Mouse (Mus musculus): ENCODE data around the gene Rfx4. TPM values are rescaled to one million over a fixed set of nuclear protein-coding genes. Genes with fewer than 3 reads are reported as not detected.

The Rfx4 gene
- polyA plus RNA-seq, 1 experiment, result 0.30 TPM

DNA sequence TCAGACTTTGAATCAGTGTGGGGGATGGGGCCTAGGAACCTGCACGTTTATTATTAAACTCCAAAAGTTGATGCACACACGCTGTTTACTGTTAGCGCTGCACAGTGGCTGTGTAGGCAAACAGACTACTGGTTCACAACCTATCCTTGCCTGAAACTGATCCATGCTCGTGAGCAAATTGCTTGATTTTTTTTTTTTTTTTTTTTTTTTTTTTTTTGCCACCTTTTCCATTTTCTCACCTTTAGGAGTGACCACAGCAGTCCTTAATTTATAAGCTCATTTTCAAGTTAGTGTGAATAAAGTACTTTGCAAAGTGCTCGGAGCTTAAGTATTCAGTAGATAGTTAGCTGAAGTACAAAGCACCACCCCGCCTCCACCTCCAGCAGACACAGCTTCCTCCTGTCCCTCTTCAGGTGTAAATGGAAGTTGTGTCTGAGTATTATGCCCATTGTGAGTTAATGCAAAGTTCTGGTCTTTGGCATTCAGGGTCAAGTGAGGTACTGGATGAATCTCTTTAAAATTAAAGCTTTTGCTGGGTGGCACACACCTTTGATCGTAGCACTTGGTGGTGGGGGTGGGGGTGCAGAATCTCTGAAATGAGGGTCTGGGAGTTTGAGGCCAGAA, 83.1 kb downstream of the Rfx4 start:
- Histone ChIP-seq H3K4me1 (ENCODE audit: control insufficient read depth, insufficient read depth, low read length) (peaks cover 11% of the 10 kb centered on the region), H3K4me3 (ENCODE audit: low read depth, low read length) (no peak overlapping the region), H3K9ac (ENCODE audit: low read depth, poor library complexity, severe bottlenecking) (no peak overlapping the region), H3K9me3 (replicated peaks; ENCODE audit: control insufficient read depth, insufficient read depth, low read length, poor library complexity, severe bottlenecking) (no peaks in the 10 kb centered on the region), H3K36me3 (ENCODE audit: control insufficient read depth, insufficient read depth, low read length, poor library complexity, severe bottlenecking) (no peaks in the 10 kb centered on the region), H3K27ac (ENCODE audit: insufficient read depth, low read length) (no peak overlapping the region), H3K27me3 (ENCODE audit: control insufficient read depth, insufficient read depth, low read length, poor library complexity, severe bottlenecking) (no peaks in the 10 kb centered on the region)
- TF ChIP-seq POLR2A (IDR thresholded peaks at IDR 0.05; ENCODE audit: insufficient read depth, low read length), result no peak
- peak; percentile 84 for TF ChIP-seq EP300 (IDR thresholded peaks at IDR 0.05; ENCODE audit: insufficient read depth, low read depth, low read length)
- no peak for TF ChIP-seq CTCF (IDR thresholded peaks at IDR 0.05; ENCODE audit: low read depth, low read length)

DNA sequence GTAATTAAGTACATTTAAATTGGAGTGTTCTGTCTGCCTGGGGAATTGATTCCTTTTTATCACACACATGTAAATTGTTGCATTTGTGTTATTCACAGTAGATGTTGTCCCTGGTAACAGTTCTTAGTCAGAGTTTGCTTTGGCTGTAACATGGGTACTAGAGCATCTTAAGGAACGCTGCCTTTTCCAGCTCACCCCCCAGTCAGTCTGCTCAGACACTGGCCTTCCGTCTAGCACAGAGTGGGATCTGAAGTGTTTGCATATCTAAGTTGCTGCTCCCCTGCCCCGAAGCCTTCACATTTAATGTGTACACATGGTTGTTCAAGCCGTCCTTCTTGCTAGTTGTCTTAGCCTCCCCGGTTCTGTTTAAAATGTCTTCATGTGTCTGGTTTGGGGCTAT, 90.8 kb downstream of the Rfx4 start:
- Histone ChIP-seq H3K36me3 (ENCODE audit: control insufficient read depth, insufficient read depth, low read length, poor library complexity, severe bottlenecking) (no peaks in the 10 kb centered on the region), H3K4me3 (ENCODE audit: low read depth, low read length) (no peak overlapping the region), H3K4me1 (ENCODE audit: control insufficient read depth, insufficient read depth, low read length) (peaks cover 1% of the 10 kb centered on the region), H3K27me3 (ENCODE audit: control insufficient read depth, insufficient read depth, low read length, poor library complexity, severe bottlenecking) (no peaks in the 10 kb centered on the region), H3K9me3 (replicated peaks; ENCODE audit: control insufficient read depth, insufficient read depth, low read length, poor library complexity, severe bottlenecking) (no peaks in the 10 kb centered on the region), H3K9ac (ENCODE audit: low read depth, poor library complexity, severe bottlenecking) (no peak overlapping the region), H3K27ac (ENCODE audit: insufficient read depth, low read length) (no peak overlapping the region)
- TF ChIP-seq EP300 (IDR thresholded peaks at IDR 0.05; ENCODE audit: insufficient read depth, low read depth, low read length) (no peak), POLR2A (IDR thresholded peaks at IDR 0.05; ENCODE audit: insufficient read depth, low read length) (no peak), CTCF (IDR thresholded peaks at IDR 0.05; ENCODE audit: low read depth, low read length) (no peak)

DNA sequence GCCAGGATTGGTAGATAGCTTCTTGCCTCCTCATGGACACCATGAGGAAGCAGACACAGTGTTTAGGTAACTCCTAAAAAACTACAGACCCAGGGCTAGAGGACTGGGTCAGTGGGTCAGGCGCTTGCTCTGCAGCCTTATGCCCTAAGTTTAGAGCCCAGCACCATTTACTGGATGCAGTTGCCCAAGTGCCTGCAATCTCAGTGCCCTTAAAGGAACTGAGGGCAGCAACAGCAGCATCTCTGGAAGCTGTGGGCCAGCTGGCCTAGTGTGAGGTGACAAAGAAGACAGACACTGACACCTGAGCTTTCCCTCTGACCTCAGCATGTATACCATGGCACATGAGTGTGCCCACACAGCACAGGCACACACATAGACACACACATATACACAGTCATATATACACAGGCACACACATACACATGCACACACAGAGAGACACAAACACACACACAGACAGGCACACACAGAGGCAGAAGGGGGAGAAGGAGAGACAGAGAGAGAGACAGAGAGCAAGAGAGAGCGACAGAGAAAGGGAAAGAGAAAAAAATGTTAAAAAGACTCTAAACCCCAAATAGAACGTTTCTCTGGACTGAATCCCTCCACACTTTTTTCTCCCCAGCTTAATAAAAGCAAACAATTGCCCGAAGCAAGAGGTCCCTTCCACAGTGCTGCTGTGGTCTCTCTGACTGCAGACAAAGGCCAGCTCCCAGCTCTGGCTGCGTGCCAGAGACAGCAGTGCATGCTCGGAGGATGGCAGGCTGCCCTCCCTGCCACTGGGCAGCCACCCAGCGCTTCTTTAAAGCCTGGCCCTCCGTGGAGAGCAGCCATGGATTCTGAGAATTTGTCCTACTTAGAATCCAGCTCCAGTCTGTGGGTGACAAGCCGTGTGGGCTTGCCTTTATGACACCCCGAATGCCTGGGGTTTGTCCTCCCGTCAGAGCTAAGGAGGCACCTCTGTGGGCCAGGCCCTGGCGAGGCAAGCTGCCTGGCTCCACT, 96.4 kb downstream of the Rfx4 start:
- TF ChIP-seq POLR2A (IDR thresholded peaks at IDR 0.05; ENCODE audit: insufficient read depth, low read length) (no peak), EP300 (IDR thresholded peaks at IDR 0.05; ENCODE audit: insufficient read depth, low read depth, low read length) (no peak), CTCF (IDR thresholded peaks at IDR 0.05; ENCODE audit: low read depth, low read length) (no peak)
- Histone ChIP-seq H3K27me3 (ENCODE audit: control insufficient read depth, insufficient read depth, low read length, poor library complexity, severe bottlenecking) (no peaks in the 10 kb centered on the region), H3K27ac (ENCODE audit: insufficient read depth, low read length) (no peak overlapping the region), H3K4me1 (ENCODE audit: control insufficient read depth, insufficient read depth, low read length) (peaks cover 1% of the 10 kb centered on the region), H3K4me3 (ENCODE audit: low read depth, low read length) (no peak overlapping the region), H3K36me3 (ENCODE audit: control insufficient read depth, insufficient read depth, low read length, poor library complexity, severe bottlenecking) (no peaks in the 10 kb centered on the region), H3K9ac (ENCODE audit: low read depth, poor library complexity, severe bottlenecking) (no peak overlapping the region), H3K9me3 (replicated peaks; ENCODE audit: control insufficient read depth, insufficient read depth, low read length, poor library complexity, severe bottlenecking) (no peaks in the 10 kb centered on the region)

DNA sequence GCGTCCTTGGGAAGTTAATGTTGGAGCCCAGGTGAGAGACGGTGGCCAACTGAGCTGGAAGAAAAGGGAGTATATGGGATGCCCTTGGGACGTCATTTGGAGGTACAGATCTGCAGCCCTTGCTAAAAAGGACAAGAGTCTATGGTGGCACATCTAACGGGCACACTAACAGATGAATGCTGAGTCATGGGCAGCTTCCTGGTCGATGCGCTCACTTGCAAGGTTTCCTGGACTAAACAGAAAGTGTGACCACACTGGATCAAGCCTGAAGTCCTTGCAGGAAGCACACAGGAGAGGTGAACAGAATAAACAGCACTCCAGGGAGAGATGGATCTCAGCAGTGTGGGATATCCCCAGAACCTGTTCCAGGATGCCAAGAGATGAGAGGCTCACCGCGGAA, 98.2 kb downstream of the Rfx4 start:
- Histone ChIP-seq H3K36me3 (ENCODE audit: control insufficient read depth, insufficient read depth, low read length, poor library complexity, severe bottlenecking) (no peaks in the 10 kb centered on the region), H3K9me3 (replicated peaks; ENCODE audit: control insufficient read depth, insufficient read depth, low read length, poor library complexity, severe bottlenecking) (no peaks in the 10 kb centered on the region), H3K27ac (ENCODE audit: insufficient read depth, low read length) (no peak overlapping the region), H3K4me1 (ENCODE audit: control insufficient read depth, insufficient read depth, low read length) (peaks cover 1% of the 10 kb centered on the region), H3K9ac (ENCODE audit: low read depth, poor library complexity, severe bottlenecking) (no peak overlapping the region), H3K27me3 (ENCODE audit: control insufficient read depth, insufficient read depth, low read length, poor library complexity, severe bottlenecking) (no peaks in the 10 kb centered on the region), H3K4me3 (ENCODE audit: low read depth, low read length) (no peak overlapping the region)
- TF ChIP-seq EP300 (IDR thresholded peaks at IDR 0.05; ENCODE audit: insufficient read depth, low read depth, low read length), result no peak
- TF ChIP-seq POLR2A (IDR thresholded peaks at IDR 0.05; ENCODE audit: insufficient read depth, low read length), result no peak
- no peak for TF ChIP-seq CTCF (IDR thresholded peaks at IDR 0.05; ENCODE audit: low read depth, low read length)

DNA sequence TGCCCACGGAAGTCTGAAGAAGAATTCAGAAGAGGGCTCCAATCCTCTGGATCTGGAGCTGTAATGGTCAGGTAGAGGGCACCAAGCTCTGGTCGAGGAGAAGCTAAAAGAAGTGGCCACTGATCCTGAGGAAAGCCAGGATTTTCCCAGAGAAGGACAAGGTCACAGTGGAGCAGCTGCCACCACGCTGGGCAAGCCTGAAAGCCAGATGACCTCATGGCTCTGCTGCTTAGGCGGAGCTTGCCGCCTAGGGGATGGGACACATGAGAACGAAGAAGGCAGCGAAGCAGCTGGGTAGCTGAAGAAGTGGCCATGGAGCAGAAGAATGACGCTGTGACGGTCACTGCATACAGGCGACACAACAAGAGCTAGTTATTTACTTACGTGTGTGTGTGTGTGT, 99.6 kb downstream of the Rfx4 start:
- Histone ChIP-seq H3K9me3 (replicated peaks; ENCODE audit: control insufficient read depth, insufficient read depth, low read length, poor library complexity, severe bottlenecking) (no peaks in the 10 kb centered on the region), H3K4me1 (ENCODE audit: control insufficient read depth, insufficient read depth, low read length) (peaks cover under 1% of the 10 kb centered on the region), H3K9ac (ENCODE audit: low read depth, poor library complexity, severe bottlenecking) (no peak overlapping the region), H3K36me3 (ENCODE audit: control insufficient read depth, insufficient read depth, low read length, poor library complexity, severe bottlenecking) (no peaks in the 10 kb centered on the region), H3K27ac (ENCODE audit: insufficient read depth, low read length) (no peak overlapping the region), H3K27me3 (ENCODE audit: control insufficient read depth, insufficient read depth, low read length, poor library complexity, severe bottlenecking) (no peaks in the 10 kb centered on the region), H3K4me3 (ENCODE audit: low read depth, low read length) (no peak overlapping the region)
- TF ChIP-seq CTCF (IDR thresholded peaks at IDR 0.05; ENCODE audit: low read depth, low read length) (no peak), POLR2A (IDR thresholded peaks at IDR 0.05; ENCODE audit: insufficient read depth, low read length) (no peak), EP300 (IDR thresholded peaks at IDR 0.05; ENCODE audit: insufficient read depth, low read depth, low read length) (no peak)

DNA sequence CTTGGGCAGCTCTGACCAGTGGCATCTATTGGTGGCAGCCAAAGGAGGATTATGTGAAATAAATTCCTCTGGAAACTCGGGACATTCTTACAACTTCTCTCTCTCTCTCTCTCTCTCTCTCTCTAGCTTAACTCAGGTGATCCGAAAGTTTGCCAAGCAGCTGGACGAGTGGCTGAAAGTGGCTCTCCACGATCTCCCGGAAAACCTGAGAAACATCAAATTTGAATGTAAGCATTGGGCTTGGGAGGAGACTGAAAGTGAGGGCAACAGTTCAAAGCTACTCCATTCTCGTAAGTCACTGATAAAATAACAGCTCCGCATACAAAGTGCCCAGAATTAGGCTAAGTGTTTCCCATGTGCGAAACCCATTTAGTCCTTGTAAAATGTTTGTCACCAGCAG, 102.5 kb downstream of the Rfx4 start:
- H3K36me3 ChIP-seq (ENCODE audit: control insufficient read depth, insufficient read depth, low read length, poor library complexity, severe bottlenecking), result no peaks in the 10 kb centered on the region
- H3K27me3 ChIP-seq (ENCODE audit: control insufficient read depth, insufficient read depth, low read length, poor library complexity, severe bottlenecking), result no peaks in the 10 kb centered on the region
- peaks cover 3% of the 10 kb centered on the region for H3K4me1 ChIP-seq (ENCODE audit: control insufficient read depth, insufficient read depth, low read length)
- no peak for TF ChIP-seq CTCF (IDR thresholded peaks at IDR 0.05; ENCODE audit: low read depth, low read length)
- no peak for TF ChIP-seq EP300 (IDR thresholded peaks at IDR 0.05; ENCODE audit: insufficient read depth, low read depth, low read length)
- TF ChIP-seq POLR2A (IDR thresholded peaks at IDR 0.05; ENCODE audit: insufficient read depth, low read length), result no peak
- no peak overlapping the region for H3K4me3 ChIP-seq (ENCODE audit: low read depth, low read length)
- H3K9ac ChIP-seq (ENCODE audit: low read depth, poor library complexity, severe bottlenecking), result no peak overlapping the region
- H3K9me3 ChIP-seq (replicated peaks; ENCODE audit: control insufficient read depth, insufficient read depth, low read length, poor library complexity, severe bottlenecking), result no peaks in the 10 kb centered on the region
- H3K27ac ChIP-seq (ENCODE audit: insufficient read depth, low read length), result no peak overlapping the region
